ENCODE assay signal across 14 mouse cellular contexts in genomic region chr6:52223939-52224760, GRCm38 (mm10). TPM values are rescaled to one million over a fixed set of nuclear protein-coding genes. Genes with fewer than 3 reads are reported as not detected.
DNase-seq lines count a peak whose midpoint lies in the region; ATAC-seq and TF ChIP-seq lines count a peak whose summit lies in the region.
"Had no signal": no experiment of that assay in that cellular context is flagged by ENCODE, and none has a peak within 500 bp of the region (broad histone marks: within the 10 kb centered on the region; RNA-seq: fewer than 3 reads in every experiment).

No protein-coding gene starts in this region.

- peak overlapping the region; percentile 77 for H3K4me3 ChIP-seq in kidney, embryonic 15.5 days (replicated peaks)
- H3K4me3 ChIP-seq in liver, postnatal 0 days (ENCODE audit: low read depth, low read length): 0 out of 2 replicates have a peak overlapping the region, but pooled peaks have one; percentile 3
- no peak overlapping the region for H3K4me3 ChIP-seq in forebrain, embryonic 14.5 days (ENCODE audit: low read depth, low read length)
- no peak overlapping the region for H3K4me3 ChIP-seq in forebrain, embryonic 11.5 days (ENCODE audit: low read depth, low read length)

- H3K27ac ChIP-seq in kidney, embryonic 15.5 days: peak overlapping the region; percentile 99
- no peak overlapping the region for H3K27ac ChIP-seq in liver, postnatal 0 days (ENCODE audit: low read depth)
- H3K27ac ChIP-seq in forebrain, embryonic 14.5 days (ENCODE audit: low read depth, low read length): no peak overlapping the region
- H3K27ac ChIP-seq in forebrain, embryonic 11.5 days (ENCODE audit: low read depth, low read length): no peak overlapping the region

- 2% methylated on average over 24 of the region's 24 CpGs for WGBS in kidney, embryonic 15.5 days
- WGBS in liver, postnatal 0 days (ENCODE audit: insufficient replicate concordance): 7% methylated on average over 24 of the region's 24 CpGs
- whole genome bisulfite sequencing in forebrain, embryonic 14.5 days: 1% methylated on average over 24 of the region's 24 CpGs
- WGBS in forebrain, embryonic 11.5 days: under 1% methylated on average over 24 of the region's 24 CpGs

- no peak for TF ChIP-seq CTCF in liver, postnatal 0 days (IDR thresholded peaks at IDR 0.05; ENCODE audit: low read depth)

- DNase-seq in gastrocnemius, postnatal 25 days: peak; percentile 8
- no peak for DNase-seq in gastrocnemius, postnatal 4 days (ENCODE audit: low spot score in 2 of 2)
- peak; percentile 18 to 31 for DNase-seq in B cell, adult 2 months
- no peak for DNase-seq in liver, postnatal 0 days
- no peak for DNase-seq in forebrain, embryonic 14.5 days (ENCODE audit: low spot score)
- DNase-seq in forebrain, embryonic 11.5 days (ENCODE audit: low spot score): no peak
- DNase-seq: adrenal gland, postnatal 25 days; cerebellum, adult 8-10 months; lung, postnatal 14 days had no signal

- H3K4me2 ChIP-seq in kidney, embryonic 15.5 days: peak overlapping the region; percentile 92
- H3K4me2 ChIP-seq in liver, postnatal 0 days (ENCODE audit: low read depth, low read length): no peak overlapping the region
- no peak overlapping the region for H3K4me2 ChIP-seq in forebrain, embryonic 14.5 days (ENCODE audit: low read length)
- H3K4me2 ChIP-seq in forebrain, embryonic 11.5 days (ENCODE audit: low read depth, low read length, severe bottlenecking): no peak overlapping the region

- H3K4me1 ChIP-seq in kidney, embryonic 15.5 days: peaks cover 31% of the 10 kb centered on the region
- H3K4me1 ChIP-seq in liver, postnatal 0 days (ENCODE audit: insufficient read depth): peaks cover 9% of the 10 kb centered on the region
- peaks cover 2% of the 10 kb centered on the region; the same call in 1 of the 2 replicates for H3K4me1 ChIP-seq in forebrain, embryonic 14.5 days (ENCODE audit: control insufficient read depth, insufficient read depth, low read length)
- H3K4me1 ChIP-seq in forebrain, embryonic 11.5 days (replicated peaks; ENCODE audit: control insufficient read depth, insufficient read depth, low read length): peaks cover 3% of the 10 kb centered on the region

- no peaks in the 10 kb centered on the region for H3K9me3 ChIP-seq in kidney, embryonic 15.5 days (replicated peaks)
- no peaks in the 10 kb centered on the region for H3K9me3 ChIP-seq in liver, postnatal 0 days (ENCODE audit: low read length)
- no peaks in the 10 kb centered on the region for H3K9me3 ChIP-seq in forebrain, embryonic 14.5 days (replicated peaks; ENCODE audit: control insufficient read depth, low read length)
- no peaks in the 10 kb centered on the region for H3K9me3 ChIP-seq in forebrain, embryonic 11.5 days (ENCODE audit: control insufficient read depth, low read length)

- peaks cover 4% of the 10 kb centered on the region; the same call in 1 of the 2 replicates for H3K36me3 ChIP-seq in kidney, embryonic 15.5 days
- no peaks in the 10 kb centered on the region for H3K36me3 ChIP-seq in liver, postnatal 0 days (replicated peaks; ENCODE audit: insufficient read depth, low read length)
- H3K36me3 ChIP-seq in forebrain, embryonic 14.5 days (ENCODE audit: control insufficient read depth, insufficient read depth, low read length): no peaks in the 10 kb centered on the region
- H3K36me3 ChIP-seq in forebrain, embryonic 11.5 days (ENCODE audit: control insufficient read depth, insufficient read depth, low read length): no peaks in the 10 kb centered on the region

- no peak for TF ChIP-seq EP300 in liver, postnatal 0 days (IDR thresholded peaks at IDR 0.05; ENCODE audit: low read depth)

- H3K9ac ChIP-seq in kidney, embryonic 15.5 days: peak overlapping the region; percentile 94
- H3K9ac ChIP-seq in liver, postnatal 0 days (replicated peaks): no peak overlapping the region
- no peak overlapping the region for H3K9ac ChIP-seq in forebrain, embryonic 14.5 days (ENCODE audit: low read length)
- no peak overlapping the region for H3K9ac ChIP-seq in forebrain, embryonic 11.5 days (ENCODE audit: low read length)

- 0 out of 2 replicates have a peak, but pooled peaks cover 6% of the 10 kb centered on the region for H3K27me3 ChIP-seq in kidney, embryonic 15.5 days
- peaks cover 99% of the 10 kb centered on the region for H3K27me3 ChIP-seq in liver, postnatal 0 days (ENCODE audit: insufficient read depth, low read length)
- H3K27me3 ChIP-seq in forebrain, embryonic 14.5 days (replicated peaks; ENCODE audit: control insufficient read depth, insufficient read depth, low read length): peaks cover 99% of the 10 kb centered on the region
- peaks cover 98% of the 10 kb centered on the region for H3K27me3 ChIP-seq in forebrain, embryonic 11.5 days (ENCODE audit: control insufficient read depth, insufficient read depth, low read length)

- ATAC-seq in kidney, embryonic 15.5 days (replicated peaks; ENCODE audit: low FRiP score): no peak
- ATAC-seq in liver, postnatal 0 days: no peak
- no peak for ATAC-seq in cerebellum, adult (ENCODE audit: insufficient number of reproducible peaks, low FRiP score, low TSS enrichment)
- no peak for ATAC-seq in forebrain, embryonic 14.5 days
- ATAC-seq in forebrain, embryonic 11.5 days (replicated peaks; ENCODE audit: low FRiP score): no peak

RNA-seq across cellular contexts. Expression of gene Hoxa7, which starts 2.5 kb away (rescaled TPM):
- total RNA-seq in gastrocnemius, postnatal 25 days (2021): 1 to 10 TPM; 4.7 to 5.5 TPM
- total RNA-seq in gastrocnemius, postnatal 4 days (2021): 10 to 100 TPM; 11.2 to 12.5 TPM
- polyA plus RNA-seq in kidney, embryonic 15.5 days (2015; fragmentation: Nextera tagmentation; extraction: Ambion mirVana): 26.7 and 27.2 TPM in 2 replicates
- polyA plus RNA-seq in liver, postnatal 0 days (2015; fragmentation: Nextera tagmentation; extraction: Ambion mirVana): 0.39 and 0.50 TPM in 2 replicates
- polyA plus RNA-seq in forebrain, embryonic 14.5 days (2014; fragmentation: Nextera tagmentation; extraction: Ambion mirVana): not detected in 2 replicates
- not detected in 2 replicates for polyA plus RNA-seq in forebrain, embryonic 11.5 days (2014; fragmentation: Nextera tagmentation; extraction: Ambion mirVana)
- total RNA-seq: layer of hippocampus, adult 8-10 months had no signal

RNA-seq across cellular contexts. Expression of gene Hoxa9, which starts 6.7 kb away (rescaled TPM):
- 10 to 100 TPM in 1 of 2 experiments, 1 to 10 TPM in 1; 5.7 to 13.5 TPM for total RNA-seq in gastrocnemius, postnatal 25 days (2021)
- 10 to 100 TPM; 16.5 to 17.7 TPM for total RNA-seq in gastrocnemius, postnatal 4 days (2021)
- 53.4 and 65.1 TPM in 2 replicates for polyA plus RNA-seq in kidney, embryonic 15.5 days (2015; fragmentation: Nextera tagmentation; extraction: Ambion mirVana)
- 0.11 and 0.26 TPM in 2 replicates for polyA plus RNA-seq in liver, postnatal 0 days (2015; fragmentation: Nextera tagmentation; extraction: Ambion mirVana)
- polyA plus RNA-seq in forebrain, embryonic 14.5 days (2014; fragmentation: Nextera tagmentation; extraction: Ambion mirVana): not detected in 2 replicates
- not detected in 2 replicates for polyA plus RNA-seq in forebrain, embryonic 11.5 days (2014; fragmentation: Nextera tagmentation; extraction: Ambion mirVana)
- total RNA-seq: layer of hippocampus, adult 8-10 months had no signal

RNA-seq across cellular contexts. Expression of gene Gm28308, which starts 11.0 kb away (rescaled TPM):
- under 1 TPM in 1 of 2 experiments, not detected in 1; 0.46 TPM for total RNA-seq in gastrocnemius, postnatal 25 days (2021)
- total RNA-seq in gastrocnemius, postnatal 4 days (2021): under 1 TPM in 1 of 2 experiments, not detected in 1; 0.73 TPM
- polyA plus RNA-seq in kidney, embryonic 15.5 days (2015; fragmentation: Nextera tagmentation; extraction: Ambion mirVana): 0.92 TPM in 1 of 2 replicates, not detected in the other
- not detected in 2 replicates for polyA plus RNA-seq in liver, postnatal 0 days (2015; fragmentation: Nextera tagmentation; extraction: Ambion mirVana)
- polyA plus RNA-seq in forebrain, embryonic 14.5 days (2014; fragmentation: Nextera tagmentation; extraction: Ambion mirVana): not detected in 2 replicates
- not detected in 2 replicates for polyA plus RNA-seq in forebrain, embryonic 11.5 days (2014; fragmentation: Nextera tagmentation; extraction: Ambion mirVana)
- total RNA-seq: hematopoietic stem cell, adult 5-6 weeks; layer of hippocampus, adult 8-10 months had no signal
- polyA plus RNA-seq: embryonic facial prominence, embryonic 14.5 days had no signal

RNA-seq across cellular contexts. Expression of gene Hoxa3, which starts 11.0 kb away (rescaled TPM):
- 1 to 10 TPM; 2.4 to 3.3 TPM for total RNA-seq in gastrocnemius, postnatal 25 days (2021)
- total RNA-seq in gastrocnemius, postnatal 4 days (2021): 1 to 10 TPM; 3.2 to 4.1 TPM
- polyA plus RNA-seq in kidney, embryonic 15.5 days (2015; fragmentation: Nextera tagmentation; extraction: Ambion mirVana): 9.5 and 11.8 TPM in 2 replicates
- polyA plus RNA-seq in liver, postnatal 0 days (2015; fragmentation: Nextera tagmentation; extraction: Ambion mirVana): 0.16 and 0.17 TPM in 2 replicates
- not detected in 2 replicates for polyA plus RNA-seq in forebrain, embryonic 14.5 days (2014; fragmentation: Nextera tagmentation; extraction: Ambion mirVana)
- polyA plus RNA-seq in forebrain, embryonic 11.5 days (2014; fragmentation: Nextera tagmentation; extraction: Ambion mirVana): not detected in 2 replicates
- total RNA-seq: layer of hippocampus, adult 8-10 months had no signal

RNA-seq across cellular contexts. Expression of gene Hoxa6, which starts 15.6 kb away (rescaled TPM):
- 1 to 10 TPM; 1.8 to 2.8 TPM for total RNA-seq in gastrocnemius, postnatal 25 days (2021)
- total RNA-seq in gastrocnemius, postnatal 4 days (2021): 1 to 10 TPM; 3.0 to 3.5 TPM
- polyA plus RNA-seq in kidney, embryonic 15.5 days (2015; fragmentation: Nextera tagmentation; extraction: Ambion mirVana): 4.2 and 4.3 TPM in 2 replicates
- not detected in 2 replicates for polyA plus RNA-seq in liver, postnatal 0 days (2015; fragmentation: Nextera tagmentation; extraction: Ambion mirVana)
- polyA plus RNA-seq in forebrain, embryonic 14.5 days (2014; fragmentation: Nextera tagmentation; extraction: Ambion mirVana): not detected in 2 replicates
- not detected in 2 replicates for polyA plus RNA-seq in forebrain, embryonic 11.5 days (2014; fragmentation: Nextera tagmentation; extraction: Ambion mirVana)
- total RNA-seq: layer of hippocampus, adult 8-10 months had no signal
- polyA plus RNA-seq: embryonic facial prominence, embryonic 14.5 days had no signal

Comparison
In these comparisons a context has a peak if more than half of its experiments do, and no peak if none do; other contexts are left out.
1. DNase-seq: peak in gastrocnemius, postnatal 25 days (single experiment) and B cell, adult 2 months (2 of 2); none in gastrocnemius, postnatal 4 days (0 of 2), liver, postnatal 0 days (single experiment), forebrain, embryonic 14.5 days (single experiment) and forebrain, embryonic 11.5 days (single experiment).
2. H3K4me3 ChIP-seq: peak in kidney, embryonic 15.5 days (single experiment) and liver, postnatal 0 days (single experiment); none in forebrain, embryonic 14.5 days (single experiment) and forebrain, embryonic 11.5 days (single experiment).
3. RNA of gene Hoxa7, which starts 2.5 kb away (polyA plus RNA-seq): 26.7 to 27.2 TPM in kidney, embryonic 15.5 days; 0.39 to 0.50 TPM in liver, postnatal 0 days, not detected in forebrain, embryonic 11.5 days and not detected in forebrain, embryonic 14.5 days; every median in the first group is over 10 times any median in the second.
4. RNA of gene Hoxa9, which starts 6.7 kb away (polyA plus RNA-seq): 53.4 to 65.1 TPM in kidney, embryonic 15.5 days; 0.11 to 0.26 TPM in liver, postnatal 0 days, not detected in forebrain, embryonic 14.5 days and not detected in forebrain, embryonic 11.5 days; every median in the first group is over 10 times any median in the second.